Mouse (Mus musculus): ENCODE data around the gene Fancc.

Fancc gene

DNA sequence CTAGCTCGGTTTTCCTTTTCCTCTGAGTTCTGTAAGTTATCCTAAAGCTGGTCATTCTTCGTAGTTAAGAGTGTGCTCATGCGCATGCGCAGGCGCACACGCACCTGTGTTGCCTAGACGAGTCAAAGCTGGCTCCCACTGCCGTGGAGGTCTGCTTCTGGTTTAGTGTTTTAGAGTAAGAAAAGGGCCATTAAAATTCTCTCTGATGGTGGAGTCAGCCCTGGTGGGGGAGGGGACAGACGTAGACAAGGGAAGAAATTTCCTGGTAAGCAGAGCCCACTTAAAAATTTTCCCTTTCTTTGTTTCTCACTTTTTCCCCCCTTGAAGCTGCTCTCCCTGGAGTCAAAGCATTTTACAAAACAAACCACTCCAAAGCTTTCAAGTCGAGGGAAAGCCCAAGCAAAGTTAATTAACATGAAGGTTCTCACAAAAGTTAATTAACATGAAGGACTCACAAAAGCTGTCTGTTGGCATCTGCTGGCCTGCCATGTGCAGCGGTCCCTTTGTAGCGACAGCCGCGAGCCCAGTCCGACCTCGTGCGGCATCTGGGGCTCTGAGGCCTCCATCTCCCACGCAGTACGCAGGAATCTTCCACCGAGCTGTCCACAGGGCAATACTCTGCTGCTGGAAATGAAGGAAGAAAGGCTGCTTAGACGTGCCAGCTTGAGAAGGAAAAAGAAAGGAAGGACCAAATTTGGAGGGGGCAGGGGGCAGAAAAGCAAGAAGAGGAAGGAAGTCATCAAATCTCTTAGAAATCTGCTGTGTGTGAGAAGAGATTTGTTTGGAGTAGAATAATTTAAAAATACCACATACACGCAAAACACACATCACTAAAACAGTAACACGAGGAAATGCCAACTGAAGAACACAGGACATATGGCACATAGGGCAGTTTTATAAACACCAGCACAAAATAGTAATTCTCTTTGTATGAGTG is at the start of gene Fancc:
Fancc (minus strand) TSS at position 633 of the 937 bp plus-strand sequence.
- DNase-seq, result no peak

DNA sequence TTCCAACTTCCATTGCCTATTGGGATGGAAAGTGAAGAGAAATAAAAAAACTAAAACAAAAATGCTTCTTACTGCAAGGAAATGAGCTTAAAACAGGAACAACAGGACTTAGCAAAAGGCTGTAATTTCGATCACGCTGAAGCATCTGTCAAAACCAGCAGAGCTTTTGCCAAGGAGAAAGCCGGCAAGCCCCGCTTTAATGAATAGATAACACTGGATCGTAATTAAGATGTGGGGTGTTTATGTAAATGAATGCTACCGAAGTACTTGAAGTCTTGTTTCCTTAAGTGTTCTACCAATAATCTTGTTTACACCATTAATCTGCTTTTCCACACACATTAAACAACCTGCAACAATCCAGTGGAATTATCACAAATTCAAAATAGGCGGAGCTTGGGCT is 48.2 kb upstream of the Fancc start:
- DNase-seq, result no peak

DNA sequence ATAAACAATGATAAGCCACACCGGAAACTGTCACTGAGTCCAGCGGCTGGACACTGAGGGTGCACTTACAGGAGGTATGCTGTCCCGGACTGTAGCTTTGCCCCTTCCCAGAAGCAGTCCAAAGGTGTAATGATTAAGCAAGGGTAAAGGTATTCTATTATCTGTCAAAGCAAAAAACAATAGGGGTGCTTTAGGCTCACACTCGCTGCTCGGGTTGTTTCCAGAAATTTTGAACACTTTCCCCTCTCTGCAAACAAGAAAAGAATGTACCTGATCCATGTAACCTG is 47.8 kb upstream of the Fancc start:
- no peak for DNase-seq

DNA sequence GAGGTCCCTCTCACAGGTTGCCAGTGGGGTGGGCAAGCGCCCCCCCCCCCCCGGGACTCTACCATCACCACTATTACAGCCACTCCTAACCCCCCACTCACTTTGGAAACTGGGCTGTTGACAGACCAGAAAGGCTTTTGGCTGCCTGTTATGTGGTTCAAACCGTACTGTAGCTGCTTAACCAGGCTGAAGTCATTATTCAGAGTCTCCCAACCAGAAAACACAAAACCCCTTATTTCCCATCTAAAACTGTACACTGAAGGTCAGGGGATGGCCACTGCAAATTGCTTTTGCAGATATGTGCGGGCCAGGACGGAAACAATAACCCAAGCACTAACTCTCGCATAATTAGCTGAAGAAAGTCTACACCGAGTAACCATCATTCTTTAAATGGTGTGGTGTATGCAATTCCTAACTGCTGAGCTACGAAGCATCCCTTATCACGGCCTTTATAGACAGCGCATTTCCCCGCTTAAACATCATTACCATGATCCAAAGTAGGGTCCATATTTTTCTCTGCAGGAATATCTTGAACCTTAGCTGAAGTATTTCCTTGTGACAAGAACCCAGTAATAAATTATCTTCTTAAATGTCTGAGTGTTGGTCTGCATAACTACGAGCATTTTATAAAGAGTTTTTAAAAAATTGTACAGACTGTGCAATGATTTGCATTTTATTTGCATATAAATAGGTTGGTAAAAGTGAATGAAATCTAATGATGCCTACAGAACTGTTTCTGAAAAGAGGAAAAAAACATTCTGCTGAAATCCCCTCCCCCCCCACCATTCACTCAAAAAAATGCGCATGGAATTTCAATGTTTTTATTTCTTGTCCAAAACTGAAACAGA is 47.3 kb upstream of the Fancc start:
- no peak for DNase-seq

DNA sequence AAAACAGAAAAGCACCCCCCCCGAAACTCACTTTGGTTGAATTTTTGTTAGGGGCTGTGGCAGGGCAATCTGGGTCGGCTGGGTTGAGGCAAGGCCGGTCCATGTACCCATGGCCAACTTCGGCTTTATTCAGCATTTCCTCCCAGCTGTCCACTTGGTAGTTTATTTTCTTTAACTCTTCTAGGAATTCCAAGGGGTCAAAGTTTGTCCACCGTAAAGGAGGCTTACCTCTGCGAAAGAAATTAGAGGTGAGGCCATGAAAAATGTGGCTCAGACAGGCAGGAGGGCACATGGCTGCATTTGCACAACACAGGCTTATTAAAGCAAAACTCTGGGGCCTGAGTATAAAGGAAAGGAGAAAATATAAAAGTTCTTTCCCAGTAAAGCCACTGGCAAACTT is 46.4 kb upstream of the Fancc start:
- DNase-seq, result no peak

DNA sequence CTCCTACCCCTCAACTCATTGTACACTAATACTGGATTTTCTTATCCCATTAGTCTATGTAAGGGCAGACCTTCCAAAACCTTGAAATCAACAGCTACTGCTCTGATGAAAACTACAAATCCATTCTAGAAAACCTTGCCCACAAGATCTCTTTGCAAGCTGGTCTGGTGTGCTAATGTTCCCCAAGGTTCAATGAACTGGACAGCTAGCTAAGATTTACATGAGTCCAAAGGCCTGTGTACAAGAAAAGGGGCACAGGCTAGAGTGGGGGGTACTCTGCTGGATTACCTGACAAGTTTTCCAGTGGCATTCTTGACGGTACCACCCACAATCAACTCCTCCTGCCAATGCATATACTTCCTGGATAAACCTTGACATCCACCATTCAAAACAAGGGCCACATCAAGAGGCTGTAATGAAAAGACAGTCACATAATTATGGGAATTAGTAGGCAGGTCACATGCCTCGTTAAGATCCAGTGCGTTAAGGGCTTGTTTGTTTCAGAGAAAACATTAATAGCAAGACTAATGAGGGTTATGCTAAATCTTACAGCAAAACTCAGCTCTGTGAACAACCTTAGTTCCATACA is 45.8 kb upstream of the Fancc start:
- DNase-seq, result no peak

DNA sequence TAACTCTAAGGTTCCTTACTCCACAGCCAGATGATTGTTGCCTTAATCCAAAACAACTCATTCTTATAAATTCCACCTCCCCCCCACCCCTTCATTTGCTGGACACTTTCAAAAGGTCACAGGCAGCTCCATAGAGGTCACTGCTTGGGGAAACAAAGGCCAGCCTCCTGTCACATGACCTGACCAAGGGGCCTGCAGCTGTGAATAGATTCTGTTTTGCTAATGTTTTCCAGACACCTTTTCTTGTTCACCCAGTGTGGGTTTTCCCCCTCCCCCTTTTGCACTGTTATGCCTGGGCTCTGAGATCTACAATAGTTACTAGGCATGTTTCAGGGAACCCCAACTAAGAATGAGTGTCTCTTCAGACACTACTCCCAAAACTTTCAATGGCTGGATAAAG is 44.4 kb upstream of the Fancc start:
- no peak for DNase-seq

DNA sequence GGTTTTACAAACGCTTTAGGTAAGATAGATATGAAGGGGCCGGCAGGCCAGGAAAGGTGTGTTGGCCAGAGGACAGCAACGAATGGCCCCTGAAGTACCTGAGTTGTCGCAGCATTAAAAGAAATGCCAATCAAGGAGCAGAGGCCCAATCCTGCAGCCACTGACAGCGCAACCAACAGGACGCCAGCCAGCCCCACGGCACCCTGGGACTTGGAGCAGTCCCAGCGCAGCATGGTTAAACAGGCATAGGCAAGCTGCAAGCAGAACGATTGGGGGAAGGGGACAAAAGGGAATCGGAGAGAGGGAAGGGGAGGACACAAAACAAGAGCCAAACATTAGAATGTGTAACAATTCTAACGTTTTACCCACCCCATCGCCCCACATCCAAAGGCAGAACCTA is 43.5 kb upstream of the Fancc start:
- DNase-seq, result no peak

DNA sequence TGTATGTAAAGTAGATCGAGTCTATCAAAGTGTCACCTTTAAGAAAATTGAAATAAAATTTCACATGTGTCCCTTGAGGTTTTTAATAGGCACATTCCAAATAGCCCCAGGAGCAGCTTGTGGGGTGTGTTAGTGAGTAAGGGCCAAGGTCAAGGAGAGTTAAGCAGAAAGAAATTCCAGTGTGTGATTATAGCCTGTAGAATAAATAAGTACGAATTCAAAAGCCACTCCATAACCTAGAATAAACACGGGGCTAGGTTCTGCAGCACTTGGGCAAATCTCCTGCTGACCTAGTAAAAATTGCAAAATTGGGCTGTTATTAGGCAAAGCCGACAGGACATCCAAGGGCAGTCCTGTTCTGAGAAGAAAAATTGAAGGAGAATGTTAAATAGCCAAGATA is 37.9 kb upstream of the Fancc start:
- DNase-seq, result no peak

DNA sequence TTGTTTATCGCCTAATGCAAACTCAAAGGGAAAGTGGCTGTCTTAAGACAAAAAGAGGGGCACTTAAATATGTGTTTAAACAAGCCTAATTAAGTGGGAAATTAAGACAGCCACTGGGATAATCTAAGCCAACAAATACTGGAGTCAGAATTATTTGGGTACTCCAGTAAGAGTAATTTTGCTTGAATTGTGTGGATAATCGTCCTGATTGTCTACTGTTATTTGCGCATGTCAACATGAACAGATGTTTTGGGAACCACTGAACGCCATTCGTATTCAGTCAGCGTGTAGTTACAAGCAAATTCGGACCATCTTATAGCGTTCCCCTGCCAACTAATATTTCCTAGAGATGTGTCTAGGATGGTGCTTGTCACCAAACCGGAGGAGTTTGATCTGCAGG is 33.8 kb upstream of the Fancc start:
- no peak for DNase-seq

DNA sequence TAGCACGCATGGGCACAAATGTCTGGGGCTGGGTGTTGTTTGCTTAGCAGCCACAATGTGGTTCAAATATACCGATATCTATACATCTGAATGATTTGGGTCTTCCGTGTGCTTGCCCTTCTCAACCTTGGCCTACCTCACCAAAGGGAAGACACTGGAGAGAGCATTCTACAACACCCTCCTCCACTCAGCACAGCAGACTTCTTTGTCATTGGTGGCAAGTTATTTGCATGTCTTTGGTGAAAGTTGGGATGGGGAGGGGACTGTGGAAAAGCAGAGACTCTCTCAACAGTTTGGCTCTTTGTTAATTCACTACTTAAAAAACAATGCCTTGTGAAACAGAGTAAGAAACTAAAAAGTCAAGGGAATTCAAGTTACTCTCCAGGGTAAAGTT is 33.3 kb upstream of the Fancc start:
- DNase-seq, result no peak

DNA sequence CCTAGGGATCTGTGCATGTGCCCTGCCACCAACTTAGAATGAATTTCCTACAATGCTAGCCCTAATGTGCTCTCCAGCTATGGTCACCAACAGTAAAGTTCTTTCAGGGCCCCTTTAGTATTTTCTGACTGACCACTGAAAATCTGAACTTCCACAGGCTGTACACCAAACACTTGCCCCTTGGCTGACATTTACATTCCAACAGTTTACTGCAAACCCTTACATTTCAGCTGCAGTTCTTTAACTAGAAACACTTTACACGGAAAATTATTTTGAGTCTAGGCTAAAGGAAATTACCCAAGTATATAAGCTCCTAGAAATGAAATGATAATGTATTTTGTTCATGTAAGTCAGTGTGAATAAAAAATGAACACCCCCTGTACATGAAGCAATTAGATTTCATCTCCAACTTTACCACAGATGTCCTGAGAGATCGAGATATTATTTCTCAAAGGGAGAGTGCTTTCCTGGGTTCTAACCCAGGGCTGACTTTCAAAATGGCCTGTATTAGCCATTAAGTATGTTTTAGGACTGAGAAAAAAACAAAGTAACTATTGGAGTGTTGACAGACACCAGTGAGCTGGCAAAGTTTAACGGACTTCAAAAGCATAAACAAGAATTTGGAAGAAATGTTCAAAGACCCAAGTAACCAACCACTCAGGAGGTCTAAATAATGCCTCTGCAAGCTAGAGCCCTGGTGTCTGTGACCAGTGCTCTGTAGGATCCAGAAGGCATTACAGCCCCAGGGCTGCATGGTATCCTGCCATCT is 32.7 kb upstream of the Fancc start:
- DNase-seq, result no peak

DNA sequence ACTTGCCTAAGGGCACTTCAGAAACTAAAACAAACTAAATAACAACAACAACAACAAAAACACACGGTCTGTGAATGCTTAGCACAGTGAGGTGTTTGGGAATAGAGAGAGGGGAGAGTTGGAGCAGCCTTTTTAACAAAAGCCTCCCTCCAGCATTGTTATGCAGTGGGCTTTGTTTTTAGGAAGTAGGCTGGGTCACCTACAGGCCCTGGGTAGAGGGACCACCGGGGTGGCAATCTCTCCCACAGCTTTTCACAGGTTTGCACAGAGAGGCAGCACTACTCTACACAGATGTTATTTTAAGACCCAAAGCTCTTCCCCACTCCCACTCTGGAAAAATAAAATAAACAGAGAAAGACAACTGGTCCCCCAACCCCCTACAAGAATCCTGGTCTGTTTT is 31.8 kb upstream of the Fancc start:
- DNase-seq, result no peak

DNA sequence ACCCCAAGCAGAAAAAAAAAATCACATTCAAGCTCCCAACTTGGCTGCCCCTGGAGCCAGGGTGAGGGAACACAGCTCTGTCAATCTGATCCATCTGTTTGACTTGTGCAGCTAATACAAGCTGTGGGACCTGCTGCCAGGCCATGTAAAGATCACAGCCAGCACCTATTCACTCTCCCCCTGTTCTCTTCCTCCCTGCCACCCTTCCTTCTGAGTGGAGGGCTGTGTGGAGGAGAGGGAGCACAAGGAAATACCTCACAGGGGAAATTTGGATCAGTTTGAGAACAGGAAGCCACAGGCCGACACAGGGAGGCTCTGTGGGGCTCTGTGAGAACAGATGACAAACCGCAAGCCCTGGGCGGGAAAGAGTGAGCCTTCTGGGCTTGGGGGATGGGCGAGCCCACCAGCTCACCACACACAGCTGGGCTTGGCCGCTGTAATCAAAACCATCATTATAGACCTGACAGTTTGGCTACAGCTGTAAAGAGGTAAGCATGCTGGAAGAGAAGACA is 31.1 kb upstream of the Fancc start:
- DNase-seq, result no peak

DNA sequence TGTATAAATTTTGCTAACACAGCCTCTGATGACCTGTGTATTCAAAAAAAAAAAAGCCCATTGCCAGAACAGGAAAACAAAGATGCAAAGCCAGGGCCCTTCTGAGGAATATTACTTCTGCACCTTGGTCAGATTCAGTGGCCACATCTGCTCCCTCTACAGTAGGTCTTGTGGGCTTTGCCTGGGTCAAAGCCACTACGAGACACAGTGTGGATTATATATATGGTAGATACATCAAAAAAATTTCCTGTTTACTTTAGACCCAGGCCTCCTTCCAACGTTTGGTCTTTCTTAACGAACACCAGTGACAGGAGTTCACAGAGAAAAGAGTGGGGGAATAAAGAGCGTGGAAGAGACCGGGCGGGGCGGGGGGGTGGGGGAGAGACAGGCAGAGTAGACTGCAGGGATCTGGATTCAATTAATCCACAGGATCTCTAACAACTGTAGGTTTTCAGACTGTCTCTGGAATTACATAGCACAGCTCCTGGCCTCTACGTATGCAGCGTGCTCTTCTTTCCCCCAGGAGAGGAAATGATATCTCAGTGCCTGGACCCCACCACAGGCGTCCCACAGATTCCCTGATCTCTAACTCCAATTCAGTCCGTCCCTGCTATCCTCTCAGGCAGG is 28.6 kb upstream of the Fancc start:
- no peak for DNase-seq

DNA sequence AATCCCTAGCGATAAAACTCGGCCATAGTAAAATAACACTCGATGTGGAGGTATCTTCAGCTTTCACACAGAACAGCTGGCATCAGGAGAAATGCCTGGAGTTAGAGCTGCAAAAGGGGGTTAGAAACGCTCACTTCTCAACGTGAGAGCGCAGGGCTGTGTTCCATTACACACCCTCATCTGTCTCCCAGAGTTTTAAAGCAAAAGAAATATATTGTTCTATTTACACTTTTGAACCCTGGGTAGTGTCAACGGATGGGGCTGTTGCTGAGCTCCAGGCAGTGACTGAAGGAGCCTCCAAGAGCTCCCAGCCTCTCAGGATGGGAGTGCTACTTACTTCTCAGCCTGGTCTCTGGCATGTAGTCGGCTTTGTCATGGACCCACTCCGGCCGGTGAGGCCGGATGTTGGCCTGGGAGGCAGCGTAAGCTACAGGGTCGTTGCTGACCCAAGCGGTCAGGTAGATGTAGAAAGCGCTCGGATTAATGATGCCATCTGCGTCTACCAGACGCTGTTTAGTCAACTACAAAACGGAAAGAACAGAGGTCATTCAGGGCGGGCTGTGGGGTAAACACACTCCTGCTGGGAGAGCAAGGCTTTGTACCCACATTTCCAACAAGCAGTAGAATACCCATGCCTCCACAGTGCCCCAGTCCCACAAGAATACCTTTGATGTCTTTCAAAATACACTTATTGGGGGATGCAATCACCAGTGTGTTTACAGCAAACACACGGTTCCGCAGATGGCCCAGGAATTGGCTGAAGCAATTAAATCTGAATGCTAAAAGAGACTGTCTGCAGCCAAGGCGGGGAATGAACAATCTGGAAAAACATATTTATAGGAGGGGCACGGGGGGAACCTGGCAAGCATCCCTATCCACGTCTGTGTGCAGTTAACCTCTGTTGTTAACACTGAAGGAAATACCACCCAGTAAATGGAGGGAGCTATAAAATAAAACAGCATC is 27.8 kb upstream of the Fancc start:
- DNase-seq, result peak; percentile 55

DNA sequence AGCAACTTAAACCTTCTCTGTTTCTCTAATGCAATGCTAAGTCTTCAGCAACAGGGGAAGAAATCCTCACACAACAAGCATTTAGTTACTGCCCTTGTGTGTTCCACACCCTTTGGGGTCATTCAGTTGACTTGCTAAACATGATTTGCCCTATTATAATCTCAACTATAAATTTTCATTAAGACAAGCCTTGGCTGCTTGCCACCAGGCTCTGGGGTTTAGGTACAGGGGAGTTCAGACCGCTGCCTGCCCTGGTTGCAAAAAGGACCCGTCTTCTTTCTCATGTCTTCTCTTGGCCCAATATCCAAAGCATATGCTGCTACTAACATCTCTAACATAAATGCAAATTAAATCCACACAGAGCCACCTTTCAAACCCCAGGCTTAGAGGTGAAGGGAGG is 27.0 kb upstream of the Fancc start:
- DNase-seq, result no peak

DNA sequence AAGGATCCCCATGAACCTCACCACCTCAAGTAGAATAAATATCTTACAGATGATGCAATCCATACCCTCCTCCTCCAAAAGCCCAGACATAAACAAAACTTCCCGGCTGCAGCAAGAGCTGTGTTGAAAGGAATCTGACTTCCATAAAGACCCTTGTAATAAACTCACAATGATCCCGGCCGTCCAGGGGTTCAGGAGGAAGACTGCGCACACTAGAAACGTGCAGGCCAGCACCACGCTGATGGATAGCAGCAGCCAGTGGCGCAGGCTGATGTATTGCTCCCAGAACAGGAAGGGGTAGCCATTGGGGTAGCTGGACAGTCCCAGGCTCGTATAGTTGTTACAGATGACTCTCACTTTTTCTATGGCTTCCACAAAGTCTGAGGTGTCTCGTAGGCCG is 25.8 kb upstream of the Fancc start:
- no peak for DNase-seq

DNA sequence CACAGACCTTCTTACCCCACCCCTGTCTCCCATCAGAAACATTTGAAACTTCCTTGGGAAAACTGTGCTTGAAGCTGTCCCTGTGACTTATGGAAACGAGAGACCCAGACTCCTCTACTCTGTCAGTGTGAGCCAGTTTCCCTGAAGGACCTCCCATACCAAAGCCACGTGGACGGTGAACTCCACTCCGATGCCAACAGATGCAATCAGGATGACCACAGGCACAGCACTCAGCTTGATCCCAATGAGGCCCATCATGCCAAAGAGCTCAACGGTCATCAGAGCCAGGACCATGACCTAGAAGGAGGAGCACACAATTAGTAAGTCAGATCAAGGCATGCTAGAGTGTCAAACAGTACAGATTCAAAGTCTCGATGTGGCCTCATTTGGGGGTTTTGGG is 23.0 kb upstream of the Fancc start:
- DNase-seq, result no peak

DNA sequence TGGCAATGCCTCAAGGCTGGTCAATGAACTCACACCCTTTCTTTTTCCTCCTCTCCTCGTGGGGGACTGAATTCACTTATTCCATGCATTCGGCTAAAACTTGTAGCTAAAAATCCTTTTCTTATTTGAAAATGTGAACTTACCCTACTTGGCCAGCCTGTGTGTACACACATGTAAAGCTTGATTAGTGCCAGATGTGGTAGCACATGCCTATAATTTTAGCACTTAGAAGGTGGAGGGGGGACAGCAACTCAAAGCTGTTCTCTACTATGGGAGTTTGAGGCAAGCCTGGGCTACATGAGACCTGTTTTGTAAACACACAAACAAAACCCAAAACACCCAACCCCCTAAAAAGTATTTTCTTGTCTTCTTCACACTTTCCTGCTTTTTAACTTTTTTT is 19.5 kb upstream of the Fancc start:
- DNase-seq, result no peak

DNA sequence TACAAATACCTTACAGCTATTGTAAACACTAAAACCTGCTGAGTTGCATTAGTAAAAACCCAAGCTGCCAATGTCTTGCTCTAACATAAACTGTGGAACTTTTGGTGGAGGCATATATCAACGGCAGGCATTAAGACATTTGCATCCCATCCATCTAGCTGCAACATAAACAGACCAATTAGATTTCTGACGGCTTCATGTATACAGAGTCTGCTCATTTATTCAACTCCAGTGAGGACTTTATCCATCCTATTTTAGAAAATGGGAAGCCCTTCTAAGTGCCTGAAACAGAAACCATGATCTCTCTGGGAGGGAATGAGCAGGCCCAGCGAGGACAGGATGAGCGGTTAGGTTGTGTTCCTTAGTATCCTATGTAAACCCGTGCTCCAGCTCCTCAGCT is 18.5 kb upstream of the Fancc start:
- no peak for DNase-seq

Data from cerebellum, adult 11 months (tissue).